Mouse (Mus musculus): ENCODE measurements at regions not wholly inside any gene's neighbourhood (a gene's known extent, or its start where the extent isn't known, plus 50 kb on each side); places are given as distances from the start of the nearest gene placed in this dataset.

- Histone ChIP-seq H3K4me3 (no peak overlapping the region), H3K36me3 (no peaks in the 10 kb centered on the region), H3K4me2 (no peak overlapping the region), H3K27ac (replicated peaks) (no peak overlapping the region), H3K9me3 (no peaks in the 10 kb centered on the region), H3K27me3 (replicated peaks) (no peaks in the 10 kb centered on the region), H3K4me1 (no peaks in the 10 kb centered on the region), H3K9ac (no peak overlapping the region)
- ATAC-seq (ENCODE audit: extremely low read depth, insufficient number of reproducible peaks, low FRiP score, low TSS enrichment), result no peak
- 79% methylated on average over 4 of the region's 4 CpGs for WGBS
Measured at GRCm38 (mm10) chr1:81581208-81581607, 504.5 kb downstream of the Nyap2 start.

- no peak for ATAC-seq (ENCODE audit: extremely low read depth, insufficient number of reproducible peaks, low FRiP score, low TSS enrichment)
- no peak overlapping the region for H3K4me2 ChIP-seq
- H3K4me1 ChIP-seq, result no peaks in the 10 kb centered on the region
- WGBS, result 67% methylated on average over 11 of the region's 11 CpGs
- H3K9ac ChIP-seq, result no peak overlapping the region
- H3K36me3 ChIP-seq, result no peaks in the 10 kb centered on the region
- H3K27me3 ChIP-seq (replicated peaks), result no peaks in the 10 kb centered on the region
- no peak overlapping the region for H3K27ac ChIP-seq (replicated peaks)
- H3K9me3 ChIP-seq, result no peaks in the 10 kb centered on the region
- no peak overlapping the region for H3K4me3 ChIP-seq
Measured at GRCm38 (mm10) chr1:81587780-81588307, 511.1 kb downstream of the Nyap2 start.

GRCm38 (mm10) chr1:81591623-81592022 is 514.9 kb downstream of the Nyap2 start:
- Histone ChIP-seq H3K27me3 (replicated peaks) (no peaks in the 10 kb centered on the region), H3K4me1 (peaks cover 14% of the 10 kb centered on the region), H3K4me3 (no peak overlapping the region), H3K9me3 (no peaks in the 10 kb centered on the region), H3K27ac (replicated peaks) (no peak overlapping the region), H3K9ac (no peak overlapping the region), H3K4me2 (no peak overlapping the region), H3K36me3 (no peaks in the 10 kb centered on the region)
- ATAC-seq (ENCODE audit: extremely low read depth, insufficient number of reproducible peaks, low FRiP score, low TSS enrichment), result no peak
- WGBS, result 77% methylated on average over 5 of the region's 5 CpGs

- ATAC-seq (ENCODE audit: extremely low read depth, insufficient number of reproducible peaks, low FRiP score, low TSS enrichment), result 0 out of 2 replicates have a peak, but pooled peaks have one; percentile 42
- peak overlapping the region; percentile 59 for H3K4me3 ChIP-seq
- no peaks in the 10 kb centered on the region for H3K27me3 ChIP-seq (replicated peaks)
- peaks cover 14% of the 10 kb centered on the region for H3K4me1 ChIP-seq
- peak overlapping the region; percentile 77 for H3K4me2 ChIP-seq
- H3K9me3 ChIP-seq, result no peaks in the 10 kb centered on the region
- peak overlapping the region; percentile 73 for H3K27ac ChIP-seq (replicated peaks)
- WGBS, result 9% methylated on average over 19 of the region's 19 CpGs
- H3K9ac ChIP-seq, result peak overlapping the region; percentile 82
- H3K36me3 ChIP-seq, result no peaks in the 10 kb centered on the region
Measured at GRCm38 (mm10) chr1:81593280-81594182, 516.8 kb downstream of the Nyap2 start.

GRCm38 (mm10) chr1:81594183-81594515 is 517.4 kb downstream of the Nyap2 start:
- Histone ChIP-seq H3K27ac (replicated peaks) (peak overlapping the region; percentile 73), H3K36me3 (no peaks in the 10 kb centered on the region), H3K27me3 (replicated peaks) (no peaks in the 10 kb centered on the region), H3K4me3 (peak overlapping the region; percentile 59), H3K9ac (peak overlapping the region; percentile 82), H3K9me3 (no peaks in the 10 kb centered on the region), H3K4me1 (peaks cover 14% of the 10 kb centered on the region), H3K4me2 (peak overlapping the region; percentile 77)
- no peak for ATAC-seq (ENCODE audit: extremely low read depth, insufficient number of reproducible peaks, low FRiP score, low TSS enrichment)
- 12% methylated on average over 5 of the region's 5 CpGs for WGBS

- Histone ChIP-seq H3K9me3 (no peaks in the 10 kb centered on the region), H3K27me3 (replicated peaks) (no peaks in the 10 kb centered on the region), H3K36me3 (no peaks in the 10 kb centered on the region), H3K4me2 (peak overlapping the region; percentile 77), H3K4me3 (peak overlapping the region; percentile 59; the same call in 1 of the 2 replicates), H3K9ac (no peak overlapping the region), H3K27ac (replicated peaks) (no peak overlapping the region), H3K4me1 (peaks cover 14% of the 10 kb centered on the region)
- no peak for ATAC-seq (ENCODE audit: extremely low read depth, insufficient number of reproducible peaks, low FRiP score, low TSS enrichment)
- WGBS, result 35% methylated on average over 3 of the region's 3 CpGs
Measured at GRCm38 (mm10) chr1:81594606-81595005, 517.9 kb downstream of the Nyap2 start.

- H3K4me1 ChIP-seq, result no peaks in the 10 kb centered on the region
- WGBS, result 24% methylated on average over 1 of the region's 1 CpGs
Measured at GRCm38 (mm10) chr1:81608772-81609171, 532.0 kb downstream of the Nyap2 start.

GRCm38 (mm10) chr1:81618880-81619279 is 542.1 kb downstream of the Nyap2 start:
- Histone ChIP-seq H3K27ac (replicated peaks) (no peak overlapping the region), H3K4me3 (no peak overlapping the region), H3K9ac (no peak overlapping the region), H3K27me3 (replicated peaks) (no peaks in the 10 kb centered on the region), H3K4me1 (no peaks in the 10 kb centered on the region), H3K4me2 (no peak overlapping the region), H3K36me3 (no peaks in the 10 kb centered on the region), H3K9me3 (0 out of 2 replicates have a peak, but pooled peaks cover 2% of the 10 kb centered on the region)
- no peak for ATAC-seq (ENCODE audit: extremely low read depth, insufficient number of reproducible peaks, low FRiP score, low TSS enrichment)
- WGBS, result 71% methylated on average over 2 of the region's 2 CpGs

More at GRCm38 (mm10) chr1:81608772-81609171, 532.0 kb downstream of the Nyap2 start:
- Histone ChIP-seq H3K4me2 (no peak overlapping the region), H3K27ac (replicated peaks) (no peak overlapping the region), H3K27me3 (replicated peaks) (no peaks in the 10 kb centered on the region), H3K9me3 (peaks cover 3% of the 10 kb centered on the region; the same call in 1 of the 2 replicates), H3K4me3 (no peak overlapping the region), H3K9ac (no peak overlapping the region), H3K36me3 (no peaks in the 10 kb centered on the region)
- no peak for ATAC-seq (ENCODE audit: extremely low read depth, insufficient number of reproducible peaks, low FRiP score, low TSS enrichment)

- no peaks in the 10 kb centered on the region for H3K27me3 ChIP-seq (replicated peaks)
- no peaks in the 10 kb centered on the region for H3K36me3 ChIP-seq
- no peak overlapping the region for H3K27ac ChIP-seq (replicated peaks)
- H3K4me2 ChIP-seq, result no peak overlapping the region
- H3K9me3 ChIP-seq, result 0 out of 2 replicates have a peak, but pooled peaks cover 6% of the 10 kb centered on the region
- no peak overlapping the region for H3K9ac ChIP-seq
- H3K4me3 ChIP-seq, result no peak overlapping the region
- H3K4me1 ChIP-seq, result no peaks in the 10 kb centered on the region
- 84% methylated on average over 4 of the region's 4 CpGs for WGBS
- no peak for ATAC-seq (ENCODE audit: extremely low read depth, insufficient number of reproducible peaks, low FRiP score, low TSS enrichment)
Measured at GRCm38 (mm10) chr1:81624141-81624540, 547.4 kb downstream of the Nyap2 start.

- WGBS, result 62% methylated on average over 1 of the region's 1 CpGs
- no peak overlapping the region for H3K4me2 ChIP-seq
- H3K4me3 ChIP-seq, result no peak overlapping the region
- no peak overlapping the region for H3K27ac ChIP-seq (replicated peaks)
- no peaks in the 10 kb centered on the region for H3K27me3 ChIP-seq (replicated peaks)
- H3K4me1 ChIP-seq, result no peaks in the 10 kb centered on the region
- no peak for ATAC-seq (ENCODE audit: extremely low read depth, insufficient number of reproducible peaks, low FRiP score, low TSS enrichment)
- H3K9me3 ChIP-seq, result no peaks in the 10 kb centered on the region
- no peak overlapping the region for H3K9ac ChIP-seq
- H3K36me3 ChIP-seq, result no peaks in the 10 kb centered on the region
Measured at GRCm38 (mm10) chr1:81632704-81633103, 556.0 kb downstream of the Nyap2 start.

- Histone ChIP-seq H3K27me3 (replicated peaks) (no peaks in the 10 kb centered on the region), H3K9ac (no peak overlapping the region), H3K36me3 (no peaks in the 10 kb centered on the region), H3K4me2 (no peak overlapping the region), H3K4me3 (no peak overlapping the region), H3K4me1 (no peaks in the 10 kb centered on the region), H3K27ac (replicated peaks) (no peak overlapping the region), H3K9me3 (no peaks in the 10 kb centered on the region)
- no peak for ATAC-seq (ENCODE audit: extremely low read depth, insufficient number of reproducible peaks, low FRiP score, low TSS enrichment)
- WGBS, result 71% methylated on average over 5 of the region's 5 CpGs
Measured at GRCm38 (mm10) chr1:81637357-81637756, 560.6 kb downstream of the Nyap2 start.

Data from heart, embryonic 13.5 days (tissue).